Mouse (Mus musculus) CD4-positive helper T cell, adult 2 months (primary cell): ENCODE data around the gene Pkdrej.

Experiments
- DNase-seq: peaks from one replicate; pipeline ENCODE4 v3.0.0-alpha.2; 2012; ENCODE audit warnings: low read depth, missing footprints, low spot score

The Pkdrej gene

GRCm38 (mm10) chr15:85771306-85772121 is 50.0 kb downstream of the Pkdrej start:
- no peak for DNase-seq

- DNase-seq = no peak
Measured at GRCm38 (mm10) chr15:85768991-85769390, 52.5 kb downstream of the Pkdrej start.

DNA sequence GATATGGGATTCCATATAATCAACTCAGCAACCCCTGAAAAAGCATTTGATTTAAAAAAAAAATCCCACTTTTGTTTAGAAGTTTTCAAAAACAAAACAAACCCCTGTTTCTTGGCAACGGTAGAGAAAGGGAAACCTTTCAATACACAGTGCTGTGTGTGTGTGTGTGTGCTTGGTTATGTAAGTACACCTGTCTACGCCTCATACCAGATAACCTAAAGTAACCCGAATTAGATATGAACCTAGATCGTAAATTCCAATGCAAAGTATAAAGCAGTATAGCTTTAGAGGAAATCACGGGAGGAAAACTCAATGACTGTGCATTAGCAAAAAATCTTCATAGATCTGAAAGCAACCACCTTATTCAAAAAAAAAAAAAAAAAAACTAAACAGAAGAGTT is 54.9 kb downstream of the Pkdrej start:
- no peak for DNase-seq

GRCm38 (mm10) chr15:85765022-85765421 is 56.5 kb downstream of the Pkdrej start:
- DNase-seq = no peak
